Mouse (Mus musculus) left cerebral cortex, postnatal 10 days (tissue): ENCODE data around the gene Atxn1. TPM values are rescaled to one million over a fixed set of nuclear protein-coding genes. Genes with fewer than 3 reads are reported as not detected.
A peak's percentile ranks its signal among the peaks of the same experiment; 100 is the strongest.

Experiments used
- DNase-seq, 2 experiments: peaks; one replicate each; pipeline ENCODE4 v3.0.0; 2021 to 2022; ENCODE audit warnings: low spot score in 2 of 2, mixed read lengths in 1 of 2; ENCODE audit errors: extremely low spot score in 1 of 2
- intact Hi-C: fragments of 180-260 bp; cut with DNase I; formaldehyde crosslinking; loops from one replicate; pipeline ENCODE4 v1.15.1; 2025
- total RNA-seq, 2 experiments: library from RNA; stranded (reverse); gene quantifications; 2 replicates each; pipeline ENCODE4 v1.2.3; 2021

The Atxn1 gene
- total RNA-seq, 2 experiments from 2014 or later, result 149 to 152 TPM

- intact Hi-C loops, result no loop called here
- no peak for DNase-seq
Measured at GRCm38 (mm10) chr13:45636435-45636834, 328.4 kb downstream of the Atxn1 start.

- no peak for DNase-seq
- intact Hi-C loops, result no loop called here
Measured at GRCm38 (mm10) chr13:45633918-45634317, 330.9 kb downstream of the Atxn1 start.

- intact Hi-C loops, result no loop called here
- no peak for DNase-seq
Measured at GRCm38 (mm10) chr13:45632133-45632532, 332.7 kb downstream of the Atxn1 start.

GRCm38 (mm10) chr13:45630518-45631290, 334.1 kb downstream of the Atxn1 start:
- DNase-seq, result no peak
- intact Hi-C loops, result no loop called here

GRCm38 (mm10) chr13:45629750-45630149, 335.1 kb downstream of the Atxn1 start:
- DNase-seq, result no peak
- intact Hi-C loops, result no loop called here

GRCm38 (mm10) chr13:45628341-45628740, 336.5 kb downstream of the Atxn1 start:
- intact Hi-C loops, result no loop called here
- DNase-seq, result no peak

- intact Hi-C loops, result no loop called here
Measured at GRCm38 (mm10) chr13:45627206-45627751, 337.5 kb downstream of the Atxn1 start.

GRCm38 (mm10) chr13:45625740-45626139, 339.1 kb downstream of the Atxn1 start:
- no peak for DNase-seq
- intact Hi-C loops, result no loop called here

More at GRCm38 (mm10) chr13:45627206-45627751, 337.5 kb downstream of the Atxn1 start:
- DNase-seq, result no peak

GRCm38 (mm10) chr13:45623846-45624245, 341.0 kb downstream of the Atxn1 start:
- no peak for DNase-seq
- intact Hi-C loops, result no loop called here

- DNase-seq, result no peak
Measured at GRCm38 (mm10) chr13:45622871-45623546, 341.8 kb downstream of the Atxn1 start.

GRCm38 (mm10) chr13:45620687-45621086, 344.1 kb downstream of the Atxn1 start:
- DNase-seq, result no peak
- intact Hi-C loops, result no loop called here

More at GRCm38 (mm10) chr13:45622871-45623546, 341.8 kb downstream of the Atxn1 start:
- intact Hi-C loops, result no loop called here

- no peak for DNase-seq
- intact Hi-C loops, result no loop called here
Measured at GRCm38 (mm10) chr13:45620281-45620680, 344.5 kb downstream of the Atxn1 start.

- no peak for DNase-seq
Measured at GRCm38 (mm10) chr13:45617988-45618387, 346.8 kb downstream of the Atxn1 start.

GRCm38 (mm10) chr13:45614762-45615161, 350.0 kb downstream of the Atxn1 start:
- intact Hi-C loops, result no loop called here
- DNase-seq, result peak; percentile 34 to 42

More at GRCm38 (mm10) chr13:45617988-45618387, 346.8 kb downstream of the Atxn1 start:
- intact Hi-C loops, result no loop called here

GRCm38 (mm10) chr13:45613346-45613745, 351.5 kb downstream of the Atxn1 start:
- intact Hi-C loops, result no loop called here
- peak; percentile 38 to 54 for DNase-seq

GRCm38 (mm10) chr13:45611554-45611953, 353.3 kb downstream of the Atxn1 start:
- intact Hi-C loops, result no loop called here
- no peak for DNase-seq

- no peak for DNase-seq
- intact Hi-C loops, result no loop called here
Measured at GRCm38 (mm10) chr13:45609461-45609860, 355.3 kb downstream of the Atxn1 start.

GRCm38 (mm10) chr13:45608593-45608992, 356.2 kb downstream of the Atxn1 start:
- no peak for DNase-seq
- intact Hi-C loops, result no loop called here

GRCm38 (mm10) chr13:45607946-45608345, 356.9 kb downstream of the Atxn1 start:
- intact Hi-C loops, result no loop called here
- no peak for DNase-seq

- intact Hi-C loops, result no loop called here
- peak in 1 of 2 experiments; percentile 3 for DNase-seq
Measured at GRCm38 (mm10) chr13:45603636-45604035, 361.2 kb downstream of the Atxn1 start.
